Mouse (Mus musculus): ENCODE measurements around the gene Gstt4. TPM values are rescaled to one million over a fixed set of nuclear protein-coding genes. Genes with fewer than 3 reads are reported as not detected.

The Gstt4 gene
- polyA plus RNA-seq, 1 experiment from 2014 or later: not detected

GRCm38 (mm10) chr10:75789841-75790240 is 32.5 kb downstream of the Gstt4 start:
- DNase-seq (ENCODE audit: low spot score): no peak
- Histone ChIP-seq H3K27ac (ENCODE audit: low read depth, low read length) (no peak overlapping the region), H3K36me3 (ENCODE audit: control insufficient read depth, insufficient read depth, low read length) (no peaks in the 10 kb centered on the region), H3K4me3 (ENCODE audit: low read depth, low read length) (no peak overlapping the region), H3K4me1 (ENCODE audit: control insufficient read depth, insufficient read depth, low read length) (0 out of 2 replicates have a peak, but pooled peaks cover 2% of the 10 kb centered on the region), H3K9me3 (ENCODE audit: control insufficient read depth, low read length) (no peaks in the 10 kb centered on the region), H3K27me3 (ENCODE audit: control insufficient read depth, insufficient read depth, low read length) (no peaks in the 10 kb centered on the region), H3K4me2 (ENCODE audit: low read depth) (no peak overlapping the region), H3K9ac (ENCODE audit: low read length) (no peak overlapping the region)
- 89% methylated on average over 5 of the region's 5 CpGs for WGBS
- no peak for ATAC-seq (ENCODE audit: insufficient read depth, low FRiP score, low TSS enrichment)

- Histone ChIP-seq H3K4me2 (ENCODE audit: low read depth) (no peak overlapping the region), H3K9ac (ENCODE audit: low read length) (no peak overlapping the region), H3K9me3 (ENCODE audit: control insufficient read depth, low read length) (no peaks in the 10 kb centered on the region), H3K4me3 (ENCODE audit: low read depth, low read length) (no peak overlapping the region), H3K36me3 (ENCODE audit: control insufficient read depth, insufficient read depth, low read length) (no peaks in the 10 kb centered on the region), H3K27me3 (ENCODE audit: control insufficient read depth, insufficient read depth, low read length) (no peaks in the 10 kb centered on the region), H3K27ac (ENCODE audit: low read depth, low read length) (no peak overlapping the region), H3K4me1 (ENCODE audit: control insufficient read depth, insufficient read depth, low read length) (no peaks in the 10 kb centered on the region)
- ATAC-seq (ENCODE audit: insufficient read depth, low FRiP score, low TSS enrichment) (no peak), DNase-seq (ENCODE audit: low spot score) (no peak)
- 80% methylated on average over 6 of the region's 6 CpGs for WGBS
Measured at GRCm38 (mm10) chr10:75789081-75789735, 33.1 kb downstream of the Gstt4 start.

- DNase-seq (ENCODE audit: low spot score) (no peak), ATAC-seq (ENCODE audit: insufficient read depth, low FRiP score, low TSS enrichment) (no peak)
- Histone ChIP-seq H3K4me1 (ENCODE audit: control insufficient read depth, insufficient read depth, low read length) (no peaks in the 10 kb centered on the region), H3K36me3 (ENCODE audit: control insufficient read depth, insufficient read depth, low read length) (no peaks in the 10 kb centered on the region), H3K27me3 (ENCODE audit: control insufficient read depth, insufficient read depth, low read length) (no peaks in the 10 kb centered on the region), H3K9me3 (ENCODE audit: control insufficient read depth, low read length) (no peaks in the 10 kb centered on the region), H3K4me2 (ENCODE audit: low read depth) (no peak overlapping the region), H3K9ac (ENCODE audit: low read length) (no peak overlapping the region), H3K27ac (ENCODE audit: low read depth, low read length) (no peak overlapping the region), H3K4me3 (ENCODE audit: low read depth, low read length) (no peak overlapping the region)
- WGBS: 92% methylated on average over 8 of the region's 8 CpGs
Measured at GRCm38 (mm10) chr10:75788277-75788676, 34.1 kb downstream of the Gstt4 start.

GRCm38 (mm10) chr10:75785442-75785841 is 36.9 kb downstream of the Gstt4 start:
- DNase-seq (ENCODE audit: low spot score) (no peak), ATAC-seq (ENCODE audit: insufficient read depth, low FRiP score, low TSS enrichment) (no peak)
- H3K9me3 ChIP-seq (ENCODE audit: control insufficient read depth, low read length): no peaks in the 10 kb centered on the region
- H3K4me2 ChIP-seq (ENCODE audit: low read depth): no peak overlapping the region
- no peaks in the 10 kb centered on the region for H3K36me3 ChIP-seq (ENCODE audit: control insufficient read depth, insufficient read depth, low read length)
- no peak overlapping the region for H3K27ac ChIP-seq (ENCODE audit: low read depth, low read length)
- H3K27me3 ChIP-seq (ENCODE audit: control insufficient read depth, insufficient read depth, low read length): peaks cover 10% of the 10 kb centered on the region
- 80% methylated on average over 1 of the region's 1 CpGs for WGBS
- H3K4me3 ChIP-seq (ENCODE audit: low read depth, low read length): no peak overlapping the region
- no peak overlapping the region for H3K9ac ChIP-seq (ENCODE audit: low read length)
- H3K4me1 ChIP-seq (ENCODE audit: control insufficient read depth, insufficient read depth, low read length): peaks cover 4% of the 10 kb centered on the region; the same call in 1 of the 2 replicates

GRCm38 (mm10) chr10:75780769-75781578 is 41.4 kb downstream of the Gstt4 start, which contains the start of the genes Gm20441 and Gstt3:
Gm20441 (minus strand) TSS chr10:75780954.
Gstt3 (minus strand) TSS chr10:75781414.
- Histone ChIP-seq H3K9me3 (ENCODE audit: control insufficient read depth, low read length) (no peaks in the 10 kb centered on the region), H3K36me3 (ENCODE audit: control insufficient read depth, insufficient read depth, low read length) (no peaks in the 10 kb centered on the region), H3K27me3 (ENCODE audit: control insufficient read depth, insufficient read depth, low read length) (peaks cover 23% of the 10 kb centered on the region), H3K9ac (ENCODE audit: low read length) (peak within 1 kb of the TSS; percentile 18; the same call in 1 of the 2 replicates), H3K4me1 (ENCODE audit: control insufficient read depth, insufficient read depth, low read length) (peaks cover 4% of the 10 kb centered on the region; the same call in 1 of the 2 replicates), H3K4me3 (ENCODE audit: low read depth, low read length) (peak within 1 kb of the TSS; percentile 38), H3K27ac (ENCODE audit: low read depth, low read length) (no peak within 1 kb of the TSS), H3K4me2 (ENCODE audit: low read depth) (peak within 1 kb of the TSS; percentile 72)
- WGBS: under 1% methylated on average over 28 of the region's 28 CpGs
- DNase-seq (ENCODE audit: low spot score) (peak; percentile 46), ATAC-seq (ENCODE audit: insufficient read depth, low FRiP score, low TSS enrichment) (peak; percentile 45; the same call in 1 of the 2 replicates)

- peaks cover 23% of the 10 kb centered on the region for H3K27me3 ChIP-seq (ENCODE audit: control insufficient read depth, insufficient read depth, low read length)
- H3K36me3 ChIP-seq (ENCODE audit: control insufficient read depth, insufficient read depth, low read length): no peaks in the 10 kb centered on the region
- H3K9me3 ChIP-seq (ENCODE audit: control insufficient read depth, low read length): no peaks in the 10 kb centered on the region
- no peak overlapping the region for H3K9ac ChIP-seq (ENCODE audit: low read length)
- 36% methylated on average over 15 of the region's 15 CpGs for WGBS
- H3K4me2 ChIP-seq (ENCODE audit: low read depth): no peak overlapping the region
- ATAC-seq (ENCODE audit: insufficient read depth, low FRiP score, low TSS enrichment) (no peak), DNase-seq (ENCODE audit: low spot score) (no peak)
- H3K4me1 ChIP-seq (ENCODE audit: control insufficient read depth, insufficient read depth, low read length): peaks cover 4% of the 10 kb centered on the region; the same call in 1 of the 2 replicates
- no peak overlapping the region for H3K4me3 ChIP-seq (ENCODE audit: low read depth, low read length)
- no peak overlapping the region for H3K27ac ChIP-seq (ENCODE audit: low read depth, low read length)
Measured at GRCm38 (mm10) chr10:75779206-75780174, 42.9 kb downstream of the Gstt4 start.

- Histone ChIP-seq H3K4me3 (ENCODE audit: low read depth, low read length) (no peak overlapping the region), H3K4me1 (ENCODE audit: control insufficient read depth, insufficient read depth, low read length) (peaks cover 4% of the 10 kb centered on the region; the same call in 1 of the 2 replicates), H3K4me2 (ENCODE audit: low read depth) (no peak overlapping the region), H3K9ac (ENCODE audit: low read length) (no peak overlapping the region), H3K36me3 (ENCODE audit: control insufficient read depth, insufficient read depth, low read length) (no peaks in the 10 kb centered on the region), H3K9me3 (ENCODE audit: control insufficient read depth, low read length) (no peaks in the 10 kb centered on the region), H3K27me3 (ENCODE audit: control insufficient read depth, insufficient read depth, low read length) (peaks cover 23% of the 10 kb centered on the region), H3K27ac (ENCODE audit: low read depth, low read length) (no peak overlapping the region)
- ATAC-seq (ENCODE audit: insufficient read depth, low FRiP score, low TSS enrichment) (no peak), DNase-seq (ENCODE audit: low spot score) (no peak)
- 77% methylated on average over 2 of the region's 2 CpGs for WGBS
Measured at GRCm38 (mm10) chr10:75777885-75778284, 44.5 kb downstream of the Gstt4 start.

- DNase-seq (ENCODE audit: low spot score): no peak
- no peaks in the 10 kb centered on the region for H3K36me3 ChIP-seq (ENCODE audit: control insufficient read depth, insufficient read depth, low read length)
Measured at GRCm38 (mm10) chr10:75776562-75776961, 45.8 kb downstream of the Gstt4 start.

More at GRCm38 (mm10) chr10:75776562-75776961, 45.8 kb downstream of the Gstt4 start:
- Histone ChIP-seq H3K9me3 (ENCODE audit: control insufficient read depth, low read length) (no peaks in the 10 kb centered on the region), H3K4me3 (ENCODE audit: low read depth, low read length) (no peak overlapping the region), H3K4me1 (ENCODE audit: control insufficient read depth, insufficient read depth, low read length) (peaks cover 8% of the 10 kb centered on the region; the same call in 1 of the 2 replicates), H3K27me3 (ENCODE audit: control insufficient read depth, insufficient read depth, low read length) (peaks cover 23% of the 10 kb centered on the region), H3K4me2 (ENCODE audit: low read depth) (no peak overlapping the region), H3K9ac (ENCODE audit: low read length) (no peak overlapping the region), H3K27ac (ENCODE audit: low read depth, low read length) (no peak overlapping the region)
- WGBS: 89% methylated on average over 6 of the region's 6 CpGs
- no peak for ATAC-seq (ENCODE audit: insufficient read depth, low FRiP score, low TSS enrichment)

Data from neural tube, embryonic 11.5 days (tissue).